Mouse (Mus musculus): ENCODE measurements around the gene Hoxb9. TPM values are rescaled to one million over a fixed set of nuclear protein-coding genes. Genes with fewer than 3 reads are reported as not detected.

Gene Hoxb9
- total RNA-seq, 2 experiments from 2014 or later = not detected

- intact Hi-C loops (cut with DNase I) = no loop called here
- no peak for DNase-seq
Measured at GRCm38 (mm10) chr11:96309288-96309687, 38.0 kb downstream of the Hoxb9 start.

GRCm38 (mm10) chr11:96310183-96310938 lies 39.1 kb downstream of the Hoxb9 start:
- intact Hi-C loops (cut with DNase I) = loop anchor here (2.0 kb wide), 1 partner anchor 226 kb away; no protein-coding TSS in a partner anchor
- no peak for DNase-seq

GRCm38 (mm10) chr11:96311097-96311496 lies 39.8 kb downstream of the Hoxb9 start:
- DNase-seq = no peak
- intact Hi-C loops (cut with DNase I) = loop anchor here (1.0 to 2.0 kb wide), 2 partner anchors 96 to 226 kb away; no protein-coding TSS in a partner anchor

- DNase-seq = peak; percentile 61 to 72
- intact Hi-C loops (cut with DNase I) = loop anchor here (1.0 to 2.0 kb wide), 2 partner anchors 96 to 225 kb away; no protein-coding TSS in a partner anchor
Measured at GRCm38 (mm10) chr11:96311520-96312417, 40.5 kb downstream of the Hoxb9 start.

- intact Hi-C loops (cut with DNase I) = no loop called here
- no peak for DNase-seq
Measured at GRCm38 (mm10) chr11:96313134-96313533, 41.9 kb downstream of the Hoxb9 start.

- no peak for DNase-seq
- intact Hi-C loops (cut with DNase I) = no loop called here
Measured at GRCm38 (mm10) chr11:96313806-96314428, 42.7 kb downstream of the Hoxb9 start.

- DNase-seq = peak in 1 of 2 experiments; percentile 42
- intact Hi-C loops (cut with DNase I) = loop anchor here (5.0 kb wide), 1 partner anchor 37 kb away; the partner anchor contains the start of gene Hoxb2
Measured at GRCm38 (mm10) chr11:96314671-96315343, 43.5 kb downstream of the Hoxb9 start.

GRCm38 (mm10) chr11:96315344-96315681 lies 44.1 kb downstream of the Hoxb9 start:
- intact Hi-C loops (cut with DNase I) = loop anchor here (5.0 kb wide), 1 partner anchor 37 kb away; the partner anchor contains the start of gene Hoxb2
- DNase-seq = no peak

GRCm38 (mm10) chr11:96316696-96317607 lies 45.7 kb downstream of the Hoxb9 start:
- DNase-seq = no peak
- intact Hi-C loops (cut with DNase I) = loop anchor here (5.0 kb wide), 1 partner anchor 35 kb away; the partner anchor contains the start of gene Hoxb2

- no peak for DNase-seq
- intact Hi-C loops (cut with DNase I) = loop anchor here (5.0 kb wide), 1 partner anchor 35 kb away; the partner anchor contains the start of gene Hoxb2
Measured at GRCm38 (mm10) chr11:96317608-96318367, 46.5 kb downstream of the Hoxb9 start, which contains the start of gene Hoxb4. Gene Hoxb4, plus strand, starts transcription at chr11:96318267.

GRCm38 (mm10) chr11:96318368-96319070 lies 47.3 kb downstream of the Hoxb9 start:
- peak; percentile 41 to 49 for DNase-seq
- intact Hi-C loops (cut with DNase I) = loop anchor here (5.0 kb wide), 1 partner anchor 34 kb away; the partner anchor contains the start of gene Hoxb2

- intact Hi-C loops (cut with DNase I) = loop anchor here (5.0 kb wide), 1 partner anchor 33 kb away; the partner anchor contains the start of gene Hoxb2
- DNase-seq = no peak
Measured at GRCm38 (mm10) chr11:96319071-96319902, 48.0 kb downstream of the Hoxb9 start.

- DNase-seq = peak in 1 of 2 experiments; percentile 35
- intact Hi-C loops (cut with DNase I) = loop anchor here (5.0 kb wide), 1 partner anchor 32 kb away; the partner anchor contains the start of gene Hoxb2
Measured at GRCm38 (mm10) chr11:96319910-96320309, 48.7 kb downstream of the Hoxb9 start.

GRCm38 (mm10) chr11:96320688-96321087 lies 49.4 kb downstream of the Hoxb9 start:
- intact Hi-C loops (cut with DNase I) = no loop called here
- no peak for DNase-seq

- no peak for DNase-seq
- intact Hi-C loops (cut with DNase I) = no loop called here
Measured at GRCm38 (mm10) chr11:96321846-96322245, 50.6 kb downstream of the Hoxb9 start.

GRCm38 (mm10) chr11:96322738-96323137 lies 51.5 kb downstream of the Hoxb9 start:
- no peak for DNase-seq
- intact Hi-C loops (cut with DNase I) = no loop called here

All from heart, postnatal 14 days (tissue).